In genomic region chr7:125392536-125392935, GRCm38 (mm10) we compare ENCODE assay signal across 8 mouse cellular contexts. TPM values are rescaled to one million over a fixed set of nuclear protein-coding genes. Genes with fewer than 3 reads are reported as not detected.
DNase-seq lines count a peak whose midpoint lies in the region; ATAC-seq and TF ChIP-seq lines count a peak whose summit lies in the region.

No protein-coding gene starts in this region.

- H3K27me3 ChIP-seq in lung, embryonic 14.5 days (ENCODE audit: insufficient read depth, low read length) = no peaks in the 10 kb centered on the region; the same call in 1 of the 2 replicates

- no peak overlapping the region for H3K27ac ChIP-seq in lung, embryonic 14.5 days (ENCODE audit: low read depth)

- 0 out of 2 replicates have a peak, but pooled peaks cover 6% of the 10 kb centered on the region for H3K4me1 ChIP-seq in lung, embryonic 14.5 days (ENCODE audit: insufficient read depth)

- peak; percentile 48 for DNase-seq in adrenal gland, postnatal 14 days
- DNase-seq in adrenal gland, adult 18-20 months (ENCODE audit: low spot score in 2 of 2) = no peak
- DNase-seq in urinary bladder, postnatal 14 days (ENCODE audit: low spot score) = peak; percentile 6
- DNase-seq in urinary bladder, adult 2 months (ENCODE audit: low spot score) = no peak
- DNase-seq in heart, postnatal 36 days = peak; percentile 48 to 50
- peak; percentile 42 for DNase-seq in lung, embryonic 14.5 days
- DNase-seq in urinary bladder, postnatal 36 days (ENCODE audit: low spot score in 2 of 2) = peak; percentile 4 to 49

- no peak for ATAC-seq in lung, embryonic 14.5 days (ENCODE audit: insufficient read depth)
- no peak for ATAC-seq in megakaryocyte progenitor cell, adult 5-6 weeks (replicated peaks; ENCODE audit: poor library complexity)

- H3K9ac ChIP-seq in lung, embryonic 14.5 days = no peak overlapping the region

- H3K9me3 ChIP-seq in lung, embryonic 14.5 days (ENCODE audit: low read depth, low read length) = no peaks in the 10 kb centered on the region

- peak overlapping the region; percentile 82; the same call in 1 of the 2 replicates for H3K4me2 ChIP-seq in lung, embryonic 14.5 days

- intact Hi-C loops in heart, postnatal 36 days (cut with DNase I) = loop anchor here (5.0 to 10.0 kb wide), 4 partner anchors 1010 to 1868 kb away; no protein-coding TSS in a partner anchor

- H3K4me3 ChIP-seq in lung, embryonic 14.5 days (ENCODE audit: low read depth, low read length) = no peak overlapping the region

- WGBS in lung, embryonic 14.5 days = 11% methylated on average over 3 of the region's 3 CpGs

- H3K36me3 ChIP-seq in lung, embryonic 14.5 days (ENCODE audit: insufficient read depth) = no peaks in the 10 kb centered on the region

- no peak for TF ChIP-seq CTCF in lung, embryonic 14.5 days (IDR thresholded peaks at IDR 0.05; ENCODE audit: low read depth)

RNA-seq across cellular contexts. Expression of gene Kdm8, which starts 51.9 kb away (rescaled TPM):
- 4.0 and 4.5 TPM in 2 replicates for total RNA-seq in adrenal gland, postnatal 14 days (2021)
- 1 to 10 TPM; 2.6 to 4.1 TPM for total RNA-seq in adrenal gland, adult 18-20 months (2021)
- polyA plus RNA-seq in urinary bladder, adult 2 months (2012; rRNA removed) = 5.8 and 6.2 TPM in 2 replicates
- total RNA-seq in heart, postnatal 36 days (2021) = 1 to 10 TPM; 3.0 to 5.6 TPM
- 14.9 and 15.7 TPM in 2 replicates for polyA plus RNA-seq in lung, embryonic 14.5 days (2014; fragmentation: Nextera tagmentation; extraction: Ambion mirVana)
- total RNA-seq in megakaryocyte progenitor cell, adult 5-6 weeks (2015) = 3.5 and 3.7 TPM in 2 replicates
- total RNA-seq in megakaryocyte progenitor cell, adult 5-6 weeks (2017) = 5.8 and 8.0 TPM in 2 replicates

Comparison
In these comparisons a context has a peak if more than half of its experiments do, and no peak if none do; other contexts are left out.
1. DNase-seq: peak in adrenal gland, postnatal 14 days (single experiment), urinary bladder, postnatal 14 days (single experiment), heart, postnatal 36 days (2 of 2), lung, embryonic 14.5 days (single experiment) and urinary bladder, postnatal 36 days (2 of 2); none in adrenal gland, adult 18-20 months (0 of 2) and urinary bladder, adult 2 months (single experiment).